Mouse (Mus musculus) CH12.LX (cell line): ENCODE results near the gene Rgs19. TPM values are rescaled to one million over a fixed set of nuclear protein-coding genes. Genes with fewer than 3 reads are reported as not detected.

Experiments
- DNase-seq: peaks from one replicate; pipeline ENCODE4 v3.0.0-alpha.2; 2013; ENCODE audit errors: extremely low read depth
- H3K27ac ChIP-seq: 2 replicates; pipeline ENCODE4 v1.5.1; 2012; ENCODE audit warnings: low read depth, mild to moderate bottlenecking, control low read depth, moderate library complexity; ENCODE audit not compliant: insufficient read depth
- H3K27me3 ChIP-seq: replicated peaks from 2 replicates; pipeline ENCODE3; 2012; ENCODE audit warnings: inconsistent platforms
- H3K36me3 ChIP-seq, 2 experiments: replicated peaks in 1 of 2; 2 replicates each; pipeline versions ENCODE3 to v1.6.1; 2012; ENCODE audit warnings: inconsistent platforms in 1 of 2, low read length in 1 of 2, mild to moderate bottlenecking in 1 of 2, mixed read lengths in 1 of 2, moderate library complexity in 1 of 2; ENCODE audit not compliant: control insufficient read depth in 1 of 2, insufficient read depth in 1 of 2
- H3K4me1 ChIP-seq, 2 experiments: 2 replicates each; pipeline ENCODE4 v1.6.1; 2012; ENCODE audit warnings: inconsistent platforms in 1 of 2, moderate library complexity in 1 of 2; ENCODE audit not compliant: insufficient read depth in 2 of 2, control insufficient read depth in 1 of 2
- H3K4me2 ChIP-seq: 2 replicates; pipeline ENCODE4 v1.6.1; 2012; ENCODE audit warnings: low read depth, mild to moderate bottlenecking, control low read depth; ENCODE audit not compliant: poor library complexity, insufficient read depth, severe bottlenecking
- H3K4me3 ChIP-seq, 3 experiments: fragments of 150-350 bp in 1 of 3; sonication (generic) in 1 of 3; replicated peaks in 1 of 3; 2 replicates each; pipeline versions ENCODE3 to v1.5.1; 2011 to 2012; ENCODE audit warnings: low read depth in 2 of 3, low read length in 2 of 3, mild to moderate bottlenecking in 2 of 3, moderate library complexity in 2 of 3, control low read depth in 1 of 3, improper control_type of control experiment in 1 of 3, inconsistent platforms in 1 of 3, mixed read lengths in 1 of 3; ENCODE audit not compliant: poor library complexity in 1 of 3
- H3K79me2 ChIP-seq: replicated peaks from 2 replicates; pipeline ENCODE4 v1.6.1; 2012; ENCODE audit warnings: mild to moderate bottlenecking, moderate library complexity; ENCODE audit not compliant: control insufficient read depth, poor library complexity, insufficient read depth, severe bottlenecking; ENCODE audit errors: extremely low read depth
- H3K9ac ChIP-seq: 2 replicates; pipeline ENCODE4 v1.6.1; 2012; ENCODE audit warnings: low read depth, mild to moderate bottlenecking, control low read depth, moderate library complexity; ENCODE audit not compliant: insufficient read depth
- H3K9me3 ChIP-seq: replicated peaks from 2 replicates; pipeline ENCODE3; 2012; ENCODE audit warnings: low read length, inconsistent platforms, mixed read lengths
- CHD2 ChIP-seq: IDR thresholded peaks from 2 replicates; pipeline ENCODE4 v1.6.1; 2011; ENCODE audit warnings: low read length, improper control_type of control experiment
- ELF1 ChIP-seq: IDR thresholded peaks from 2 replicates; pipeline ENCODE4 v1.6.1; 2014; ENCODE audit warnings: low read depth, mild to moderate bottlenecking, inconsistent platforms, low read length, improper control_type of control experiment
- EP300 ChIP-seq: IDR thresholded peaks from 2 replicates; pipeline ENCODE4 v1.6.1; 2011; ENCODE audit warnings: low read length, improper control_type of control experiment
- HCFC1 ChIP-seq: IDR thresholded peaks from 2 replicates; pipeline ENCODE4 v1.6.1; 2012; ENCODE audit warnings: low read depth, mild to moderate bottlenecking, inconsistent platforms, low read length, improper control_type of control experiment
- IRF4 ChIP-seq: IDR thresholded peaks from 2 replicates; pipeline ENCODE4 v1.6.1; 2014; ENCODE audit warnings: low read depth, mild to moderate bottlenecking, inconsistent platforms, low read length, improper control_type of control experiment
- JUN ChIP-seq: IDR thresholded peaks from 2 replicates; pipeline ENCODE4 v1.6.1; 2011; ENCODE audit warnings: low read depth, mild to moderate bottlenecking, low read length, improper control_type of control experiment, moderate library complexity; ENCODE audit not compliant: insufficient read depth
- JUND ChIP-seq: conservative IDR thresholded peaks from 2 replicates; pipeline ENCODE4 v1.6.1; 2011; ENCODE audit warnings: low read depth, low read length, improper control_type of control experiment
- KAT2A ChIP-seq: IDR thresholded peaks from 2 replicates; pipeline ENCODE4 v1.6.1; 2012; ENCODE audit warnings: low read length, improper control_type of control experiment, inconsistent platforms; ENCODE audit not compliant: insufficient replicate concordance
- MAFK ChIP-seq: IDR thresholded peaks from 2 replicates; pipeline ENCODE4 v1.6.1; 2011; ENCODE audit warnings: low read length, improper control_type of control experiment; ENCODE audit not compliant: insufficient replicate concordance
- MAX ChIP-seq: IDR thresholded peaks from 2 replicates; pipeline ENCODE4 v1.6.1; 2011; ENCODE audit warnings: low read length, improper control_type of control experiment
- MAZ ChIP-seq: IDR thresholded peaks from 2 replicates; pipeline ENCODE4 v1.6.1; 2012; ENCODE audit warnings: low read depth, mild to moderate bottlenecking, inconsistent platforms, low read length, improper control_type of control experiment, moderate library complexity
- NELFE ChIP-seq: IDR thresholded peaks from 2 replicates; pipeline ENCODE4 v1.6.1; 2011; ENCODE audit warnings: low read depth, low read length, improper control_type of control experiment
- NRF1 ChIP-seq: IDR thresholded peaks from 2 replicates; pipeline ENCODE4 v1.6.1; 2014; ENCODE audit warnings: low read depth, mild to moderate bottlenecking, inconsistent platforms, low read length, improper control_type of control experiment, moderate library complexity
- POLR2AphosphoS2 ChIP-seq: IDR thresholded peaks from 2 replicates; pipeline ENCODE4 v1.6.1; 2011; ENCODE audit warnings: low read depth, low read length, improper control_type of control experiment
- SIN3A ChIP-seq: IDR thresholded peaks from 2 replicates; pipeline ENCODE4 v1.6.1; 2012; ENCODE audit warnings: low read length, improper control_type of control experiment, inconsistent platforms
- TBP ChIP-seq: conservative IDR thresholded peaks from 2 replicates; pipeline ENCODE4 v1.6.1; 2011; ENCODE audit warnings: low read depth, low read length, improper control_type of control experiment
- TCF12 ChIP-seq: IDR thresholded peaks from 2 replicates; pipeline ENCODE4 v1.6.1; 2014; ENCODE audit warnings: low read depth, mild to moderate bottlenecking, inconsistent platforms, low read length, improper control_type of control experiment
- USF2 ChIP-seq: conservative IDR thresholded peaks from 2 replicates; pipeline ENCODE4 v1.6.1; 2011; ENCODE audit warnings: low read depth, low read length, improper control_type of control experiment
- ZC3H11A ChIP-seq: IDR thresholded peaks from 2 replicates; pipeline ENCODE4 v1.6.1; 2012; ENCODE audit warnings: low read depth, mild to moderate bottlenecking, inconsistent platforms, low read length, improper control_type of control experiment
- ZMIZ1 ChIP-seq: IDR thresholded peaks from 2 replicates; pipeline ENCODE4 v1.6.1; 2012; ENCODE audit warnings: low read depth, mild to moderate bottlenecking, inconsistent platforms, low read length, improper control_type of control experiment
- dilution Hi-C: fragments of 300-500 bp; cut with MboI; formaldehyde crosslinking; loops from 2 replicates; pipeline ENCODE4 v1.14.3; 2020; ENCODE audit warnings: low sequenced_read_pairs; ENCODE audit not compliant: extremely low pct_unique_long_range_greater_than_20kb, extremely low pct_ligation_motif_present
- in situ Hi-C: fragments of 300-500 bp; cut with MboI; formaldehyde crosslinking; loops from 3 replicates; pipeline ENCODE4 v1.14.3; 2019; ENCODE audit warnings: low sequenced_read_pairs, low pct_ligation_motif_present, low pct_unique_long_range_greater_than_20kb, mixed read lengths
- polyA plus RNA-seq: library from polyadenylated mRNA; unstranded; fragments of >175 nt; gene quantifications from 2 replicates; pipeline ENCODE4 v1.2.1, GENCODE M21; 2012; ENCODE audit warnings: low read depth; ENCODE audit not compliant: insufficient read length
- total RNA-seq, 2 experiments: library from RNA; depleted of rRNA; stranded (reverse); fragments of 300-350 nt in 1 of 2; fragments of >200 nt in 1 of 2; gene quantifications; 2 replicates each; pipeline ENCODE4 v1.2.3; 2012 to 2014

Gene Rgs19
- total and polyA plus RNA-seq, 3 experiments = 50.2 to 159 (median 67.0) TPM

DNA sequence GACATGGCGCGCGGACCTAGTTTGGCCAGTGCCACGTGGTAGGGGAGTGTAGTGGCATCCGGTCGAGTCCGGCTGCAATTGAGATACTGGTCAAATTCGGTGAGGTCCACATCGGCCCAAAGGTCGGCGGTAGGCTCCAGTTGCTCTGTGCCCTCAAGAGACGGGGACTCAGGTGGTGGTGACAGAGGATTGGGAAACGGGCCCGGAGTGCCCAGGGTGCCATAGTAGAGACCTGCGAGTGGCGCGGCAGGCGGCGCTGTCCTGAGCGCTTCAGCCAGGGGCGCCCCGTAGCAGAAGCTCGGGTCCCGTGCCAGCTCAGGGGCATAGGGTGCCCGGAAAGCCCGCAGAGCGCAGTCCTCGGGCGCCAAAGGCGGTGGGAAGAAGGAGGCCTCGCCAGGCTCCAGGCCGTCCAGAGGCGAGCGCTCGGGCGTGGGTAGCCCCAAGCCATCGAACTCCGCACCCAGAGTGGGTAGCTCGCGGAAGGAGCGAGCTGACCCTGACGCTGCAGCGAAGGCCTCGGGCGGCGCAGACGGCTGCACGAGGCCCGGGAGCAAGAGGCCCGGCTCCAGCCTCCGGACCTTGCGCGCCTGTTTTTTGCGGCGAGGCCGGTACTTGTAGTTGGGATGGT is 23.4 kb downstream of the Rgs19 start:
- dilution Hi-C loops = no loop called here
- no peak overlapping the region for H3K4me2 ChIP-seq
- in situ Hi-C loops = no loop called here
- peaks cover 0 to under 1% of the 10 kb centered on the region in 2 experiments; a peak in 1 of 4 replicates for H3K4me1 ChIP-seq
- H3K4me3 ChIP-seq = no peak overlapping the region
- TF ChIP-seq JUND (no peak), KAT2A (no peak), CHD2 (no peak), TCF12 (no peak)
- DNase-seq = no peak
- peaks cover 9% of the 10 kb centered on the region for H3K27me3 ChIP-seq
- peaks cover 7% of the 10 kb centered on the region for H3K9me3 ChIP-seq
- H3K9ac ChIP-seq = no peak overlapping the region
- H3K79me2 ChIP-seq = no peaks in the 10 kb centered on the region
- H3K27ac ChIP-seq = no peak overlapping the region
- H3K36me3 ChIP-seq = no peaks in the 10 kb centered on the region

DNA sequence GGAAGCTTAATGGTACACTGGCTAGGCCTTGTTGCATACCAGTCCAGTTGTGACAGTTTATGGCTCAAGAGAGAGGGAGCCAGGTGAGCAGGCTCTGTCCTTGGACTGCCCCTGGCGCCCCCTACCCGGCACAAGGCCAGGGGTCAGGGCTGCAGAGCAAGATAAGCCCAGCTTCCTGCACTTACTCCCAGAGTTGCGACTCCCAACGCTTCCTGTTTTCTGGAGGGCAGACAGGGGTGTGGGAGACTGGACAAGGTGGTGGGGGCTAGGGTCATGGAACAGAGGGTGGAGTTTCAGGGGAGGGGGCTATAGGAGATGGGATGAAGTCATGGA is 30.5 kb downstream of the Rgs19 start:
- Histone ChIP-seq H3K27ac (no peak overlapping the region), H3K36me3 (peaks cover 5 to 13% of the 10 kb centered on the region in 2 experiments), H3K4me2 (no peak overlapping the region), H3K9ac (no peak overlapping the region), H3K79me2 (no peaks in the 10 kb centered on the region), H3K9me3 (no peaks in the 10 kb centered on the region), H3K4me1 (peaks cover 6 to 28% of the 10 kb centered on the region in 2 experiments; a peak in 3 of 4 replicates), H3K4me3 (no peak overlapping the region), H3K27me3 (no peaks in the 10 kb centered on the region)
- dilution Hi-C loops (no loop called here), in situ Hi-C loops (no loop called here)
- TF ChIP-seq NELFE (no peak), ELF1 (no peak), MAFK (no peak)
- DNase-seq = no peak

GRCm38 (mm10) chr2:181662620-181663297 is 31.0 kb downstream of the Rgs19 start:
- no peak overlapping the region for H3K4me3 ChIP-seq
- H3K9me3 ChIP-seq = no peaks in the 10 kb centered on the region
- in situ Hi-C loops = no loop called here
- dilution Hi-C loops = no loop called here
- DNase-seq = no peak
- no peak overlapping the region for H3K4me2 ChIP-seq
- peaks cover 6 to 28% of the 10 kb centered on the region in 2 experiments; a peak in 3 of 4 replicates for H3K4me1 ChIP-seq
- no peaks in the 10 kb centered on the region for H3K79me2 ChIP-seq
- TF ChIP-seq ZC3H11A = no peak
- no peak for TF ChIP-seq TCF12
- no peak for TF ChIP-seq CHD2
- no peak for TF ChIP-seq MAZ
- no peak for TF ChIP-seq ZMIZ1
- TF ChIP-seq NRF1 = no peak
- TF ChIP-seq IRF4 = no peak
- no peak for TF ChIP-seq SIN3A
- no peak for TF ChIP-seq POLR2AphosphoS2
- no peak for TF ChIP-seq TBP
- no peak for TF ChIP-seq MAX
- no peak for TF ChIP-seq HCFC1
- TF ChIP-seq JUN = no peak
- TF ChIP-seq USF2 = no peak
- TF ChIP-seq EP300 = no peak
- TF ChIP-seq KAT2A = no peak
- H3K36me3 ChIP-seq = peaks cover 5 to 17% of the 10 kb centered on the region in 2 experiments
- no peak overlapping the region for H3K9ac ChIP-seq
- H3K27ac ChIP-seq = no peak overlapping the region
- no peaks in the 10 kb centered on the region for H3K27me3 ChIP-seq
